Mouse (Mus musculus) cerebellum, adult 2 months (tissue): ENCODE data around the gene Epha3. TPM values are rescaled to one million over a fixed set of nuclear protein-coding genes. Genes with fewer than 3 reads are reported as not detected.

Source experiments
- DNase-seq, 2 experiments: peaks; one replicate each; pipeline ENCODE4 v3.0.0; 2021
- H3K27ac ChIP-seq: fragments of 200-500 bp; 2 replicates; pipeline ENCODE4 v1.5.1; 2012; ENCODE audit warnings: low read length, control low read depth, inconsistent platforms; ENCODE audit not compliant: insufficient read depth
- H3K27me3 ChIP-seq: fragments of 200-500 bp; 2 replicates; pipeline ENCODE4 v1.6.1; 2012; ENCODE audit warnings: inconsistent platforms, mild to moderate bottlenecking, low read length, moderate library complexity; ENCODE audit not compliant: control insufficient read depth, insufficient read depth
- H3K4me1 ChIP-seq: fragments of 200-500 bp; 2 replicates; pipeline ENCODE4 v1.6.1; 2011; ENCODE audit warnings: low read length; ENCODE audit not compliant: control insufficient read depth, insufficient read depth
- H3K4me3 ChIP-seq: fragments of 200-500 bp; replicated peaks from 2 replicates; pipeline ENCODE3; 2011; ENCODE audit warnings: mild to moderate bottlenecking, low read depth, low read length, control low read depth; ENCODE audit not compliant: insufficient read depth
- CTCF ChIP-seq: fragments of 200-500 bp; IDR thresholded peaks from 2 replicates; pipeline ENCODE4 v1.5.1; 2011; ENCODE audit warnings: low read depth, mild to moderate bottlenecking, control low read depth, low read length, moderate library complexity, borderline replicate concordance; ENCODE audit not compliant: insufficient read depth
- POLR2A ChIP-seq: fragments of 200-500 bp; IDR thresholded peaks from 2 replicates; pipeline ENCODE4 v1.6.1; 2011; ENCODE audit warnings: low read length, control low read depth, borderline replicate concordance; ENCODE audit not compliant: insufficient read depth
- WGBS: fragments of 180-500 bp; shearing (Covaris S2); methylation state at CpG from one replicate; pipeline ENCODE4 v1.1.7; 2018; 5-methylcytosine and 5-hydroxymethylcytosine counted together
- polyA plus RNA-seq: library from polyadenylated mRNA; depleted of rRNA; stranded (reverse); fragments of >200 nt; gene quantifications from 2 replicates; pipeline ENCODE4 v1.2.3, GENCODE M21; 2012

Epha3 gene
- polyA plus RNA-seq, 1 experiment, result 5.3 TPM

DNA sequence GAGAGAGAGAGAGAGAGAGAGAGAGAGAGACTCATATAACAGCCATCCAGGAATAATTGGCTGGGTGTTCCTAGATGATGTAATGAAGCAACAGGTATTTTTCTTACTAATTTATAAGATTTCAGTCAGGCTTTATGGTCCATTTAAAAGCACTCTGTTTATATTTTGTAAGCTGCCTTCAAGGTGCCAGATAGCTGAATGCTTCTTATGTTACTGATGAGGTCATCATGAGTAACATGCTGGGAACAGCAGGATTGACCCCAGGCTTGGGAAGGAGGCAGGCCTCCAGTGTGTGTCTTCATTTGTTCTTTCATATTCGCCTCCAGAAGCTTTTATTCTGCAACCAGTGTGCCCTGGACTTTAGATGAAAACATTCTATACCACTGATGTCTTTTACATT is 189.5 kb downstream of the Epha3 start:
- Histone ChIP-seq H3K4me1 (peaks cover 4% of the 10 kb centered on the region), H3K27ac (no peak overlapping the region), H3K4me3 (no peak overlapping the region), H3K27me3 (no peaks in the 10 kb centered on the region)
- WGBS, result 7% methylated on average over 1 of the region's 1 CpGs
- peak in 1 of 2 experiments; percentile 55 for DNase-seq
- TF ChIP-seq CTCF, result no peak
- TF ChIP-seq POLR2A, result no peak

DNA sequence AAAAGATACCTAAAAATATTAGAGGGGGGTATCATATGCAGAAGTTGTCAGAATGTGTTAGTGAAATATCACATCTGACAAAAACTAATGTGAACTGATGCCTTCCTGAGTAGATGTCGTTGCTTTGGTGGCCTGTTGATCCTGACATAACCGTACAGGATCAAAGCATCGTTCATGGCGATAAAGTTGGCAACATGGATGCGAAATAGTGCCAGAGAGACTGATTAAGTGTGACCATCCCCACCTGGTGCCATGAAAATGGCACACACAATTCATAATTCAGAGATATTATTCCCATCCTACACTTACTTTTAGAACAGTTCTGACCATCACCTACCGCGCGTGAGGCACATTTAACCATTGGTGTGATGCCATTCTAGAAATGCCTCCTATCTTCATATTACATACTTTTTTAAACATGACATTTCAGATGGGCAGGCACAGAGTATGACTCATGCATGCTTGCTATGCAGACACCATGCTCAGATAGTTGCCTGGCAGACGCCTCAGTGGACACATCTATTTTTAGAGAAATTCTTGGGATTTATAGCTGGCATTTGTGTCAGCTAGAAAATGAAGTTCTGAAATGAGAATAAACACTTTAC is 190.6 kb downstream of the Epha3 start:
- 32% methylated on average over 9 of the region's 9 CpGs for WGBS
- Histone ChIP-seq H3K27ac (no peak overlapping the region), H3K27me3 (no peaks in the 10 kb centered on the region), H3K4me1 (peaks cover 4% of the 10 kb centered on the region), H3K4me3 (no peak overlapping the region)
- DNase-seq, result peak; percentile 47 to 78
- TF ChIP-seq POLR2A, result no peak
- TF ChIP-seq CTCF, result no peak

DNA sequence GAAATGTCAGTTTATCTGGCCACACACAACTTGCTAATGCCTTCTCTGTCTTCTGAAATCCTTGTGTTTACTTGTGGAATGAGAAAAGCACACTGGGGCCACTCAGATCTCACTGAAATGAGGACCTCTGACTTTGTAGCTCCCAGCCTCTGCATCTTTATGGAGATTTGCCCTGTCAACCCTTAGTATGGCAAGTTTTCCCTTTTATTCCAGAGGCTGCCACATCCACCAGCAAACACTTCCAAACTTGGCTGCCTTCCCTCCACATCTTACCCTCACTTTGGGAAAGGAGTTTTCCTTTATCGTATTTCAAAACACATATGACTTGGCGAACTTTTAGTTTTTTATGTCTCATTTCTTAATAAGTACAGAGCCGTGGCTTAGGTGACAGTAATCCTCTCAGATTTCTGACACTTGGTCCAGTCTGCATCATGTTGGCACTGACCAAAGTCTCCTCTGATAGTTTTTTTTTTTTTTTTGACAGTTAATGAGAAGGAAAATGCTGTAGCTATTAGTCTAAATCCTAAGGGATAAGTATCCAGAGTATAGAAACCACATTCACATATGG is 198.0 kb downstream of the Epha3 start:
- Histone ChIP-seq H3K27ac (no peak overlapping the region), H3K4me1 (no peaks in the 10 kb centered on the region), H3K4me3 (no peak overlapping the region), H3K27me3 (no peaks in the 10 kb centered on the region)
- TF ChIP-seq CTCF, result no peak
- no peak for TF ChIP-seq POLR2A
- DNase-seq, result no peak
- WGBS, result 63% methylated on average over 3 of the region's 3 CpGs

DNA sequence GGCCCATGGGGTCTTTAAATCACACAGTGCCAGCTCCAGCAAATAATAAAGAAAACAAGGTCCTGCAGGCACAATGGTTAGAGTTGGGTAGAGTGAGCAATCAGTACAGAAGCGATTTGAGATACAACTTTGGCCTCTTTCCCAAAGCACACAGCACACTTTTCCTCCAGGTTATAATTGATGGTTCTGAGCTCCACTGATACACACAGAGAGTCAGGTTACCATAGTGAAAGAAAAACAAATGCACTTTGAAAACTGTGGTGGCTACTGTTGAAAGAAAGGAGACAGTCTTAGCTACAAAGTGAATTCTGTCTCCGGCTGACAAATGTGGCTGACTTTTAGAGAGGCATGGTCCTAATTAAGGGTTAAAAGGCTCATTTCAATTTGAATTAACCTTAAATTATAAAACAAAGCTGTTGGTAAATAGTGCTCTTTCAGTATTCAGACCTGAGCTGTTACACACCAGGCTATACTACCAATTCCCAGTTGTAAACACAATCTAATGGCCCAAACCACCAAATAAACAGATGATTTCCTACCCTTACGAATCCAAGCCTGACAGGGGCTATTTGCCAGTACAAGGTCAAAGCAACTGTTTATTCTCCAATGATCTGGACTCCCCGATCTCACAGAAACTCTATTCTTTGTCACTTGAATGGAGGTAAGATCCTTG is 205.5 kb downstream of the Epha3 start:
- H3K4me3 ChIP-seq, result no peak overlapping the region
- no peak overlapping the region for H3K27ac ChIP-seq
- no peak for DNase-seq
- no peaks in the 10 kb centered on the region for H3K4me1 ChIP-seq
- 76% methylated on average over 4 of the region's 4 CpGs for WGBS
- no peaks in the 10 kb centered on the region for H3K27me3 ChIP-seq
- TF ChIP-seq CTCF (no peak), POLR2A (no peak)

DNA sequence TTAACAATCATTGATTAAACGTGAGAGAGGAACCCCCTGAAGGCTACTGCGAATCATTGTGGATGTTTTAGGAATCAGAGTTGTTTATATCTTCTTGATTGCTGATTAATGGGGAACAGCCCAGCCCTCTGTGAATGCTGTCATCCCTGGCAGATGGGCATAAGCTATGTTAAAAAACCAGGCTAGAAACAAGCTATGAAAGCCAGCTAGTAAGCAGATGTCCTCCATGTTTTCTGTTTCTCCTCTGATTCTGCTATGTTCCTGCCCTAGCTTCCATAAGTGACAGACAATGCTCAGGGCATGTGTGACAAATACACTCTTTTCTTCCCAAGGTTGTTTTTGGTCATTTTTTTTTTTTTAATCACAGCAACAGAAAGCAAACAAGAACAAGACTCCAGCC is 206.2 kb downstream of the Epha3 start:
- Histone ChIP-seq H3K4me1 (no peaks in the 10 kb centered on the region), H3K27ac (peak overlapping the region; percentile 39; the same call in 1 of the 2 replicates), H3K4me3 (no peak overlapping the region), H3K27me3 (no peaks in the 10 kb centered on the region)
- peak in 1 of 2 experiments; percentile 10 for DNase-seq
- no peak for TF ChIP-seq CTCF
- WGBS, result 69% methylated on average over 2 of the region's 2 CpGs

DNA sequence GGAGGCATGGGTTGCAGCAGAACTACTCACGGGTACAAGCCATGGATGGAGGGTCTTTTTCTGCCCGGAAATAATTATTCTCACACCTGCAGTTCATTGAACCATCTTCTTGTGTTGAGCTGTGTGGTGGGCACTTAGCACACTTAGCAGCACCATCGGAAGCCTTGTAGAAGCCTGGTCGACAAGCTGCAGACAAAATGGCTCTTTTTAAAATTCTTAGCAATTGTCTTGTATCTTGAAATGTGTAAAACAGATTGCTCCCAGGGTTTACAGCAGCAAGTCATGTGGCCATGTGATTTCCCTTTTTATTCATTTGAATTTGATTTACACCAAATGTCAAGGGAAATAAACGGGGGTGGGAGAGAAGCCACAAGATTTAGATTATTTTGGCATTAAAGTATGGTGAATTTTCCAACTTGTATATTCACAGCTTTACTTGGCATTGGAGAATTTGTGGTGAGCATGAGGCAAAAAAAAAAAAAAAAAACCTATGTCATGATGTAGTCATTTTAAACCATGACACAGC is 210.5 kb downstream of the Epha3 start:
- DNase-seq, result no peak
- Histone ChIP-seq H3K27ac (no peak overlapping the region), H3K4me1 (no peaks in the 10 kb centered on the region), H3K27me3 (no peaks in the 10 kb centered on the region), H3K4me3 (no peak overlapping the region)
- TF ChIP-seq CTCF (no peak), POLR2A (no peak)
- WGBS, result 87% methylated on average over 5 of the region's 5 CpGs

DNA sequence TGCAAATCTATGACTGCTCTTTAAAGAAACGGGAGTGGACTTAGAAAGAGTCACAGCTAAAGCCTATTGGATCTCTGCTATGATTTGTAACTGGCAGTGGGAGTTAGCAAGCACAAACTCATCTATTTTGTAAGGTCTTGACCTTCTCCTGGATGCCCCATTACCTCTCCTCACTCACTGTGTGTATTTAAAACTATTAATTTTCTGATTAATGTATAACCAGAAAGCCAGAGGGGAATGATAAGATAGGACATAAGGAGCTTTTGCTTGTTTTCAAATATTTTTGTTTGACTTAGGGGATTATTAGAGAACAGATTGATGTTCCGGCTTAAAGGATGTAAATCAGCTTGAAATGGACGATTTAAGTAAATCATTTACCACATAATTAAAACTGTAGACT is 213.2 kb downstream of the Epha3 start:
- no peaks in the 10 kb centered on the region for H3K27me3 ChIP-seq
- DNase-seq, result no peak
- TF ChIP-seq POLR2A, result no peak
- TF ChIP-seq CTCF, result no peak
- H3K27ac ChIP-seq, result no peak overlapping the region
- WGBS, result 86% methylated on average over 3 of the region's 3 CpGs
- no peak overlapping the region for H3K4me3 ChIP-seq
- no peaks in the 10 kb centered on the region for H3K4me1 ChIP-seq

DNA sequence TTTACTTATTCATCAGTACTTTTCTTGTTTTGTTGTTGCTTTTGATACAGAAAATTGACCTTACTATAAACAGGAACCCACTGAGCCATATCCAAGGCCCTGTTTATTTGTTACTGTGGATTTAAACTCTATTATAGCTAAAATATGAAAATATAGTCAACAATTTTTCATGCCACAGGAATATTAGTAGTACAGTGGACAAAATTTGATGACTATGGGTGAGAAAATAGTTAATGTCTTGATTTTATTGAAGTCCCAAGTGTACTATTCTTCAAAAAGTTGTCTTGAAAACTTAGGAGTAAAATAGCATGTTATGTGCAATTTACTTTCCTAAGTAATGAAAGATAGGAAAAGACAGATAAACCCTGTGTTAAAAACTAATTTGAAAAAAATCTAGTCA is 217.4 kb downstream of the Epha3 start:
- no peak for TF ChIP-seq POLR2A
- no peak for TF ChIP-seq CTCF
- Histone ChIP-seq H3K27ac (no peak overlapping the region), H3K4me3 (no peak overlapping the region), H3K27me3 (no peaks in the 10 kb centered on the region), H3K4me1 (no peaks in the 10 kb centered on the region)
- DNase-seq, result no peak
